Mouse (Mus musculus) cerebellum, adult 2 months (tissue): Measurements from ENCODE around the gene Tmem218. TPM values are rescaled to one million over a fixed set of nuclear protein-coding genes. Genes with fewer than 3 reads are reported as not detected.
A peak's percentile ranks its signal among the peaks of the same experiment; 100 is the strongest.

ENCODE experiments used
- DNase-seq, 2 experiments: peaks; one replicate each; pipeline ENCODE4 v3.0.0; 2021
- H3K27ac ChIP-seq: fragments of 200-500 bp; 2 replicates; pipeline ENCODE4 v1.5.1; 2012; ENCODE audit warnings: low read length, control low read depth, inconsistent platforms; ENCODE audit not compliant: insufficient read depth
- H3K27me3 ChIP-seq: fragments of 200-500 bp; 2 replicates; pipeline ENCODE4 v1.6.1; 2012; ENCODE audit warnings: inconsistent platforms, mild to moderate bottlenecking, low read length, moderate library complexity; ENCODE audit not compliant: control insufficient read depth, insufficient read depth
- H3K4me1 ChIP-seq: fragments of 200-500 bp; 2 replicates; pipeline ENCODE4 v1.6.1; 2011; ENCODE audit warnings: low read length; ENCODE audit not compliant: control insufficient read depth, insufficient read depth
- H3K4me3 ChIP-seq: fragments of 200-500 bp; replicated peaks from 2 replicates; pipeline ENCODE3; 2011; ENCODE audit warnings: mild to moderate bottlenecking, low read depth, low read length, control low read depth; ENCODE audit not compliant: insufficient read depth
- CTCF ChIP-seq: fragments of 200-500 bp; IDR thresholded peaks from 2 replicates; pipeline ENCODE4 v1.5.1; 2011; ENCODE audit warnings: low read depth, mild to moderate bottlenecking, control low read depth, low read length, moderate library complexity, borderline replicate concordance; ENCODE audit not compliant: insufficient read depth
- POLR2A ChIP-seq: fragments of 200-500 bp; IDR thresholded peaks from 2 replicates; pipeline ENCODE4 v1.6.1; 2011; ENCODE audit warnings: low read length, control low read depth, borderline replicate concordance; ENCODE audit not compliant: insufficient read depth
- WGBS: fragments of 180-500 bp; shearing (Covaris S2); methylation state at CpG from one replicate; pipeline ENCODE4 v1.1.7; 2018; 5-methylcytosine and 5-hydroxymethylcytosine counted together
- polyA plus RNA-seq: library from polyadenylated mRNA; depleted of rRNA; stranded (reverse); fragments of >200 nt; gene quantifications from 2 replicates; pipeline ENCODE4 v1.2.3, GENCODE M21; 2012

Gene Tmem218
- polyA plus RNA-seq, 1 experiment = 6.1 TPM

GRCm38 (mm10) chr9:37214327-37215060 lies 6.5 kb downstream of the Tmem218 start:
- 77% methylated on average over 9 of the region's 9 CpGs for WGBS
- TF ChIP-seq CTCF (no peak), POLR2A (no peak)
- Histone ChIP-seq H3K27me3 (no peaks in the 10 kb centered on the region), H3K4me3 (no peak overlapping the region), H3K27ac (no peak overlapping the region), H3K4me1 (no peaks in the 10 kb centered on the region)
- DNase-seq = no peak

GRCm38 (mm10) chr9:37220755-37221154 lies 12.7 kb downstream of the Tmem218 start:
- no peak for DNase-seq
- TF ChIP-seq POLR2A = no peak
- TF ChIP-seq CTCF = no peak
- H3K4me1 ChIP-seq = no peaks in the 10 kb centered on the region
- no peak overlapping the region for H3K27ac ChIP-seq
- no peaks in the 10 kb centered on the region for H3K27me3 ChIP-seq
- WGBS = 91% methylated on average over 8 of the region's 8 CpGs
- H3K4me3 ChIP-seq = no peak overlapping the region

GRCm38 (mm10) chr9:37225581-37225980 lies 17.6 kb downstream of the Tmem218 start:
- TF ChIP-seq CTCF (no peak), POLR2A (no peak)
- Histone ChIP-seq H3K27ac (no peak overlapping the region), H3K4me3 (no peak overlapping the region), H3K27me3 (no peaks in the 10 kb centered on the region), H3K4me1 (no peaks in the 10 kb centered on the region)
- no peak for DNase-seq
- WGBS = 86% methylated on average over 1 of the region's 1 CpGs

DNA sequence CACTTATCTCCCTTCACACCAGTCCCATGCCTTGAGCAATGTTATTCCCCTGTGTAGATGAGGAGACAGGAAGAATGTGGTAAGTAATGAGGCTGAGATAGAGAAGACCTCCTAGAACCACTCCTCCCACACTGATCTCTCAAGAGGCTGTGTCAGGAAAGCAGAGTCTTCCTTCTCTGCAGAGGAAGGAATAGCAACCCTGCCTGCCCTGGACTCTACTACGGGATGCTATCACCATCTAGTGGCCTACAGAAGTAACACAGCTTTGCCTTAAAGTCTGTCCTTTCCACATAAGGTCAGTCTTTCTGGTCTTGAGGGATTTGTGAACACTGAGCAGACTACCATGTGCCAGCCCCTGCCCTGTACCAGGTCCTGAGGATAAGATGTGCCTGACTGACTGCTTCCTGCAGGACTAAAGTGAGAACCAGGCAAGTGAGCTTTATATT lies 21.9 kb downstream of the Tmem218 start:
- WGBS = 10% methylated on average over 1 of the region's 1 CpGs
- DNase-seq = peak; percentile 66 to 72
- H3K27ac ChIP-seq = no peak overlapping the region
- TF ChIP-seq CTCF (peak; percentile 97), POLR2A (no peak)
- no peak overlapping the region for H3K4me3 ChIP-seq
- no peaks in the 10 kb centered on the region for H3K27me3 ChIP-seq
- H3K4me1 ChIP-seq = no peaks in the 10 kb centered on the region

- no peaks in the 10 kb centered on the region for H3K27me3 ChIP-seq
- no peak overlapping the region for H3K4me3 ChIP-seq
- TF ChIP-seq POLR2A = no peak
- TF ChIP-seq CTCF = no peak
- no peak for DNase-seq
- WGBS = 93% methylated on average over 9 of the region's 9 CpGs
- H3K27ac ChIP-seq = no peak overlapping the region
- H3K4me1 ChIP-seq = peaks cover 2% of the 10 kb centered on the region; the same call in 1 of the 2 replicates
Measured at GRCm38 (mm10) chr9:37230486-37231195, 22.6 kb downstream of the Tmem218 start.

GRCm38 (mm10) chr9:37232201-37233195 lies 24.5 kb downstream of the Tmem218 start:
- H3K4me3 ChIP-seq = no peak overlapping the region
- 69% methylated on average over 22 of the region's 22 CpGs for WGBS
- no peak overlapping the region for H3K27ac ChIP-seq
- peaks cover 3% of the 10 kb centered on the region; the same call in 1 of the 2 replicates for H3K4me1 ChIP-seq
- H3K27me3 ChIP-seq = no peaks in the 10 kb centered on the region
- TF ChIP-seq POLR2A (no peak), CTCF (no peak)
- no peak for DNase-seq
